Mouse (Mus musculus): Measurements from ENCODE around the gene Spns1.
"Not testable (repeated sequence)": the region's sequence is repeated elsewhere in the genome, so short reads cannot be mapped to it uniquely, and the experiment has no call there.

DNA sequence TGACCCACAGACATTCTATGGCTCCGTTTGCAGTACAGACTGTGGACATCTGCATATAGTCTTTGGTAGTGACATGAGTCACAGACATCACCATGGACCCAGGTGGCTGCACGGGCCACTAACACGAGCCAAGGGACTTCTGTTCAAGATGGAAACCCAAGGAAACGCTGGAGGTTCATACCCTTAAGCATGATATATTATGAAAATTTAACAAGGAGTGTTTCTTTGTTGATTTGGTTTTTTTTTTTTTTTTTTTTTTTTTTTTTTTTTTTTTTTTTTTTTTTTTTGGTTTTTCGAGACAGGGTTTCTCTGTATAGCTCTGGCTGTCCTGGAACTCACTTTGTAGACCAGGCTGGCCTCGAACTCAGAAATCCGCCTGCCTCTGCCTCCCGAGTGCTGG is 25.3 kb upstream of the Spns1 start:
- not testable (repeated sequence) for TF ChIP-seq CTCF (IDR thresholded peaks at IDR 0.05; ENCODE audit: control insufficient read depth, insufficient read depth, low read length); POLR2A (IDR thresholded peaks at IDR 0.05; ENCODE audit: borderline replicate concordance, control insufficient read depth, low read depth, low read length)
